Mouse (Mus musculus): ENCODE measurements around the gene Neurog2.

Gene Neurog2

DNA sequence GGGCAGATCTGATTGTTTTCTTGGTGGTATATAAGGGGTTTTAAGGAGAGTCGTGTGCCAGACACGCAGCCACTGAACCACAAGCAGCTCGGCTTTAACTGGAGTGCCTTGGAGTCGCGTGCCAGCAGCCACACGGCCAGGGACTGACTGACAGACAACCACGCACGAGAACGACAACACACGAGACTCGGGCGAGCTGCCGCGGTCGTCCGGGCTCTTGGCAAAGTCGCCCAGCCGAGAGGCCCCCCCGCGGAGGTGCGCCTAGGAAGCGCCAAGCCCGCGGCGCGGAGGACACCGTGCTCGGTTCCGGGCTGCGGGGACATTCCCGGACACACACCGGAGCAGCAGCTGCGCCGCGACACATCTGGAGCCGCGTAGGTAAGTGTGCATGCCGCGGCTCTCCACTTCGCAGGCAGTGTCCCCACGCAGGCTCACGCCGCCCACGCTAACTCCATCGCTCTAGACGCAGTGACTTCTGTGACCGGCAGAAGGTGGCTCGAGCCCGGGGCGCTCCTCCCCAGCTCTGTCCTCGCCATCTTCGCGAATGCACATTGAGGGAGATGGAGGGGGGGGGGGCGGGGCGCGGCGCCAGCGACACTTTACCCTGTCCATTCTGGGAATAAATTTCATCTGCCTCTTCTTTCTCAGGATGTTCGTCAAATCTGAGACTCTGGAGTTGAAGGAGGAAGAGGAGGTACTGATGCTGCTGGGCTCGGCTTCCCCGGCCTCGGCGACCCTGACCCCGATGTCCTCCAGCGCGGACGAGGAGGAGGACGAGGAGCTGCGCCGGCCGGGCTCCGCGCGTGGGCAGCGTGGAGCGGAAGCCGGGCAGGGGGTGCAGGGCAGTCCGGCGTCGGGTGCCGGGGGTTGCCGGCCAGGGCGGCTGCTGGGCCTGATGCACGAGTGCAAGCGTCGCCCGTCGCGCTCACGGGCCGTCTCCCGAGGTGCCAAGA is at the start of gene Neurog2:
Neurog2 (plus strand) TSS at position 56 of the 953 bp plus-strand sequence.
- DNase-seq (ENCODE audit: low read depth, low spot score), result no peak

DNA sequence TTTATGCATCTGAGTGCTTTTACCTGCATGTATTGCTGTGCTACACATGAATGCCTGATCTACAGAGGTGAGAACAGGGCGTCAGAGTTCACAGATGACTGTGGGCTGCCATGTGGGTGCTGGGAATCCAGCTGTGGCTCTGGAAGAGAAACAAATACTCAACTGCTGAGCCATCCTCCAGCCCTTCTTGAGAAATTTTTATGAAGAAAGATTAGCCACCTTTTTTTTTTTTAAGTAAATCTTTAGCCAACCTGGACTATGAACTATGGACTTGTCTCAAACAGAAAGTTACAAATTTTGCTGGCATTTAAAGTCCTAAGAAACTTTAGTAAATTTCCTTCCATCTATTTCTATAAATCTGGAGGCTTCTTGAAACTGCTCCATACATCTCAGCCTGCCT is 35.8 kb upstream of the Neurog2 start:
- no peak for DNase-seq (ENCODE audit: low read depth, low spot score)

DNA sequence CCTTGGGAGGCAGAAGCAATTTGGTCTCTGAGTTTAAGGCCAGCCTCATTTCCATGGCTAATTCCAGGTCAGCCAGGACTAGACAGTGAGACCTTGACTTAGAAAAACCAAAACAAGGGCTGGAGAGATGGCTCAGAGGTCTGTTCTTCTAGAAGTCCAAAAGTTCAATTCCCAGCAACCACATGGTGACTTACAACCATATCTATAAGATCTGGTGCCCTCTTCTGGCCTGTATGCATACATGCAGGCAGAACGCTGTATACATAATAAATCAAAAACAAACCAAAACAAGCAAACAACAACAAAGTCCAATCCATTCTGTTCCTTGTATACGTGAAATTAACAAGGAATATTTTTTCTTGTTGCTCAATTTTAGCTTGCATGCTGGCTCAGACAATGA is 24.8 kb upstream of the Neurog2 start:
- no peak for DNase-seq (ENCODE audit: low read depth, low spot score)

DNA sequence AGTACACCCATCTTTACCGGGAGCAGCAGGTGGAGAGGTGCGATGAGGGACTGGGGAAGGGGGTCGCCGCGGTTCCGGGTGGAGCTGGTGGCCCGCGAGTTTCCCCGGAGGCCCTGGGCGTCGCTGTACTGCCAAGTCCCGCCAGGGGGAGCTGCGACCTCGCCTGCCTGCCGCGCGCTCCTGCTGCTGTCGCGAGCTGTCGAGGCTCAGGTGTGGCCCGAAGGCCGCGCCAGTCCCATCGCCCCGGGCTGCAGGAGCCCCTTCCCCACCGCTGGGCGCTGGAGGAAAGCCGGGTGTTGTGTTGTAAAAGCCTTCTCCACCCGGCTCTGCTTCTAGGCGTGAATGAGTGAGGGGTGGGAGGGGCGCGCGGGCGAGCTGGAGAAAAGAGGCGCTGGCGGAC is 7.6 kb upstream of the Neurog2 start:
- peak; percentile 10 for DNase-seq (ENCODE audit: low read depth, low spot score)

DNA sequence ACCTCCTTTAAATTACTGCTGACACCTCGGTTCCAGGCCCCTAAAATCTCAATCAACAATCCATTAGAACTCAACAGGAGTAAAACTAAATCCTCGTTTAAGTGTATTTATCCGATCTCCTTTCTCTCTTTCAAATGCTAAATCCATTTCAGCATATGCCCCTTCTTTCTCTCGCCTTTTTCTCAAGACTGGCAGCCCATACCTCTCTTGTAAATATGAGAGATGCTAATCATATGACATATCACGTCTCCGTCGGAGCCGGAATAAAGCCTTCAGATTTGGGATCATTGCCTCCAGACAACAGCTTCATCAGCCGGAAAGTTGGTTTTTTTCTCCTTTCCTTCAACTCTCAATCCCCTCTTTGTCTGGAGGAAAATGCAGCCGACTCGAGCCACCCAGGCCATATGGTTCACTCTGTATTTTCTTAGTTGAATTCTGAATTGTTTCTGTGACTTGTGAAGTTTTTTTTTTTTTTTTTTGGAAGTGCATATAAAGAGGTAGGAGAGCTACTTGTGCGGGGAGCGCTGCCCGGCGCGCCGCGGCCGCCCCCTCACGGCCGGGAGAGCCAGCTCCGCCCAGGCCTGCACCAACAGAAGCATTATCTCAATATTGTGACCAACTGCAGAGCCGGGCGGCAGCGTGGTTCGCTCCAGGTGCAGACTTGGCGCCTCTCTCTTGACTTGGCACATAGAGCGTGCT is 7.1 kb upstream of the Neurog2 start:
- DNase-seq (ENCODE audit: low read depth, low spot score), result no peak

DNA sequence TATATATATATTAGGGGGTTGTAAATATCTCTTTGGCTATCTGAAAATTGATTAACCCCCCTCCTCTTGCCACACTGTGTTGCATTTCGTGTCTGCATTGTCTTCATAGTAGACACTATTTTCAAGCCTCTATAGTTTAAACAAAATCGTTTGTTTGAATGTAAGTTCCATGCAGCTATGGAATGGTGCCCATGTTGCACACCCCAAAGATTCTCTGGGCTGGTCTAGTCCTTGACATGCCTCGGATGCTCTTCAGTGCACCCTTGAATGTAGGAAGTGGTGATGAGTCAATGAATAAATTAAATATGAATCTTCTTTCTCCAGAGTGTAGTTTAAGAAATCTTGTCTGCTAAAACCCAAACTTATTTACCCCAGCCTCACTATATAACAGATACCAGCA is 6.4 kb upstream of the Neurog2 start:
- no peak for DNase-seq (ENCODE audit: low read depth, low spot score)

DNA sequence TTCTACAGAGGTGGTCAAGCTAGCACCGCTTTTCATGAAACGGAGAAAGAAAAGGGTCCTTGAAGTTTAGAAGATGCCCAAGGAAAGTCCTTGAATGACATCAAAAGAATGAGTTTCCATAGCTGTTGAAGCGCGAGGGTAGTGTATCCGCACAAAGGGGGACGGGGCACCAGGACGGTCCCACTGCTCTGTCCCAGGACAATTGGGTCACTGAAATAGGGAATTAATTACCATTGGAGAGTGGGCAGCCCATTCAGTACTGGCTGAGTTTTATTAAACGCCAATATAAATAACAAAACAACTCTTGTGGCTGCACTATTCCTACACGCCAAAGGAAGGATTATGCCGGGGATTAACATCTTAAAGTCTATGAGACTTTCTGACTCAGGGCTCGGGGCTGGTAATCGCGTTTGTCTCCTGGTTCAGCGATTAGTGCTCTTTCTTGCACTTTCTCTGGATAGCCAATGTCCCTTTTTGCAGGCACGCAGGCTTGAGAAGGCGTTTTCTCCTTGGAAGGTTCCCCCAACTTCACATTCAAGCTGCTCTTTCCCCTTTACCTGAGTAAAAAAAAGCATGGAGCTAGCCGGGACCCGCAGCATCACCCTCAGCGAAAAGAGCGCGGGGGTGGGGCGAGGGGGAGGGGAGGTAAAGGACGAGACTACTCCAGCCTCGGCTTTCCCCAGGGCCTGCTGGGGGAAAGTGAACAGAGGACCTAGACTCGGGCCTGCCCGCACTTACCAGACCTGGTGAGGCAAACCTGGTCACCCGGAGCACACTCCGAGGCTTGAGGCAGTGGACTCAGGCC is 5.6 kb upstream of the Neurog2 start:
- DNase-seq (ENCODE audit: low read depth, low spot score), result no peak

DNA sequence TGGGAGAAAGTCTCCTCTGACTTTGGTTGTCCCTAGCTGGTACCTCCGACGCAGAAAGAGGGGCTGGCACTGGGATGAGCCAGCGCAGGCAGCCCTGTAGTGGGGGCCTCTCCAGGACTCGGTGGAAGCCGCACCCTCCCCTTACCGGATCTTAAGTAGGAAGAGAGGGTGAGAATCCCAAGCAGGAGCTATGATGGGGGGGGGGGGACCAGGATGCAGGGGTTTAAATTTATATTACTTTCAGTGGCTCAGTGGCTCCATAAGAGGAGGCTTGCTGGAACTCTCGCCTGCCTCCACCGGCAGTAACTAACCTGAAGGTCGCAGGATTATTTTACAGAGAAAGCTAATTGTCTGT is 5.0 kb upstream of the Neurog2 start:
- no peak for DNase-seq (ENCODE audit: low read depth, low spot score)

DNA sequence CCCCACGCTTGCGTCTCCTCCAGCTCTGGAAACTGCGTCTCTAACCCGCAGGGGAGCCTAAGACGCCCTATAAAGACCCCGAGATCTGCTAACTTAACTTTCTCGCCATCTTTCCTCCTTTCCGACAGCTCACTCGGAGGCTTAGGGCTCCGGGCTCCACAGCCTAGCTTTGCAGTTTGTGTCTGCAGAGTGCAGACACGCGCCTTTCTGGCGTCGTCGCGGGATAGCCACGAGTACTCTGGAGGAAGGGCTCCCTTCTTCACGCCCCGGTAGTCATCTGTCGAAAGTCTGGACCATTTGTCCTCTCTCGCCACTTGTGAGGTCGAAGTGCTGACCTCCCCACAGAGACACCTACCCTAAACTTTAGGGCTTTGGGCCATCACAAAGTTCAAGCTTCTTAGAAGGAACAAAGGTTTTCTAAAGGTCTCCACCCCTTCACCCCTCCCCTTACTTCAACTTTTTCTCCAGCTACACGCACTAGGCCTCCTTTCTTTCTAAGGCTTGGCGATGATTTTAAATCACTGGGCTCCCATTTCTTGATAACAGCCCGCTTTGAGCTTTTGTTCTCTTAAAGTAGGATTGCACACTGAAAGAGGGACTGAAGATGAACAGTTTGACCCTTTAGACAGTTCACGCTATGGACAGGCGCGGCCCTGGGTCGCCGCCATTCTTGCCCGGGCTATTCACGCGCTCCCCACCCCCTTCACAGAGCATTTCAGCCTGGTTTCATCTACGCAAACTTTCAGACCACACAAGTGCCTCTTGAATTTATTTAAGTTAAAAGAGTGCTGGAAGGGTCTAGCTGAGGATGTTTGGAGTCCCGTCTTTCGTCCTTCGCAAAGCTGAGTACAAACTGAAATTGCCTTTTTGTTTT is 4.4 kb upstream of the Neurog2 start:
- no peak for DNase-seq (ENCODE audit: low read depth, low spot score)

DNA sequence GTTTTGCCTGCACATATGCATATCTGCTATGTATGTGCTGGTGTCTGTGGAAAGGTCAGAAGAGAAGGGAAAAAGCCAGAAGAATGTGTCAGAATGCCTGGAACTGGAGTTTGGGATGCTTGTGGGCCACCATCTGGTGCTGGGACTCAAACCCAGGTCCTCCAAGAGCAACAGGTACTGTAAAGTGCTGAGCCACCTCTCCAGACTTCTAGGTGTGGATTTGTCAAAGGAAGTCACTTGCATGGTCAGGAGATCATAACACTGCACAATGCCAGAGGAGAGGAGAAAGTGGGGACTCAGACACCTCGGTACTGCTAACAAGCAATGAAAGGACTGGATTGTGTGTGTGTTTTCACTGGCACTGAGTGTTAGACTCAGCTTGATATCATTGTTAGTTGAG is 2.7 kb upstream of the Neurog2 start:
- no peak for DNase-seq (ENCODE audit: low read depth, low spot score)

DNA sequence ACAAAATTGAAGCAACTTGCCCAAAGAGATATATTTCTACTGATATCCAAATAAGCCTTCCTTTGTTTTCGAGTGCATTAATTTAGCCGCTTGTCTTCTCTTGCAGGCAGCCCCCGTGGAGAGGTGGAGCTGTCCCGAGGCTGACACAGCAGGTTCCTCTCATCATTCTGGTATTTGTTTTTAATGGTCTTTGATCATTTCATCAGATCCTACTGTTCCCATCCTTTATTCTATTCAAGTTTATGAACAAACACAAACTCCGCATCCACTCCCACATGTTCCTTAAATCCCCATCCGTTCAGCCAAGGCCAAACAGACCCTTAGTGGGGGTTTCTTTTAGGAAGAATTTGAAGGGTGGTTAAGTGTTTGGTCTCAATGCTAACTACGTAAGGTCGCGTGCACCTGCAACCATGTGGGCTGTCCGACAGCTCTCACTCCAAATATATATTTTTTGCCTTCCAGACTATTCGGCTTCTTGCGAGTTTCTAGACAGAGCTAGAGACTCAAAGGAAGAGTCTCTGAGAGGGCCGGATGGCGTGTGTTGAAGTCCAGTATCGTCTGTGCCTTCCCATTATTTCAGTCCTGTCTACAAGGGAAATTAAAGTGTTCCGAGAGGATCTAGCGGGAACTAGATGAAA is 2.1 kb upstream of the Neurog2 start:
- no peak for DNase-seq (ENCODE audit: low read depth, low spot score)

DNA sequence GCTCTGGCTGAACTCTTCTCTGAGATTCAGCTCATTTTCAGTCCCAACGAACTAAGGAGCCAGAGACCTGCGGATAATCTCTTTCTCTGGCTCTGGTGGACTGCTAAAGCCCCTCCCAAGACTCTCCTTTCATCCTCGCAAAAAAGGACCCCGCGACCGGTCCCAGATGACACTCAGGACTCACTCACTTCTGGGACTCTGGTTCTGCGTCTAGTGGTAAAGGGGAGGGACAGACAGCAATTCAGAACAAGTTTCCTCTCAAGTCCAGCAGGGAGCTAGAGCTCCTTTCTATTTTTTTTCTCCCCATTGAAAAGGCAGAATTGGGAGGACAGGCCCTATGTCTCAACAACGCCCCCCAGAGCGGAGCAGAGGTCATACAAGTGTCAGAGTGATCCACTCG is 1.4 kb upstream of the Neurog2 start:
- no peak for DNase-seq (ENCODE audit: low read depth, low spot score)

DNA sequence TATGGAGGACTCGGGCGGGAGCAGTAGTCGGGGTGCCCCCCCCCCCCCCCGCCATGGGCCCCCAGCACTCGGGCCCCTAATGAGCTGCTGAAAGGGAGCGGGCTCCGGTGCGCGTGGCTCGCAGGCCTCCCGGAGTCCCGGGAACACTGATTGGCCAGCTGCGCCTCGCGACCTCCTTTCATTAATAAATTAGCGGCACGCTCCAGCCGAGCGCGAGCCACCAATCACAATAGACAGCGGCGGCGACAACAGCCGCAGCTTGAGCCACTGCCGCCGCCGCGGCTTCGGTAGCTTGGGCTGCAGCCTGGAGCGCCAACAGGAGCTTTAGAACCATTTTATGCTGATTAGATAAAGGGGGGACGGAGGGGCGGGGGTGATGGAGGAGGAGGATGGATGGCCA is 404 bp upstream of the Neurog2 start:
- no peak for DNase-seq (ENCODE audit: low read depth, low spot score)

DNA sequence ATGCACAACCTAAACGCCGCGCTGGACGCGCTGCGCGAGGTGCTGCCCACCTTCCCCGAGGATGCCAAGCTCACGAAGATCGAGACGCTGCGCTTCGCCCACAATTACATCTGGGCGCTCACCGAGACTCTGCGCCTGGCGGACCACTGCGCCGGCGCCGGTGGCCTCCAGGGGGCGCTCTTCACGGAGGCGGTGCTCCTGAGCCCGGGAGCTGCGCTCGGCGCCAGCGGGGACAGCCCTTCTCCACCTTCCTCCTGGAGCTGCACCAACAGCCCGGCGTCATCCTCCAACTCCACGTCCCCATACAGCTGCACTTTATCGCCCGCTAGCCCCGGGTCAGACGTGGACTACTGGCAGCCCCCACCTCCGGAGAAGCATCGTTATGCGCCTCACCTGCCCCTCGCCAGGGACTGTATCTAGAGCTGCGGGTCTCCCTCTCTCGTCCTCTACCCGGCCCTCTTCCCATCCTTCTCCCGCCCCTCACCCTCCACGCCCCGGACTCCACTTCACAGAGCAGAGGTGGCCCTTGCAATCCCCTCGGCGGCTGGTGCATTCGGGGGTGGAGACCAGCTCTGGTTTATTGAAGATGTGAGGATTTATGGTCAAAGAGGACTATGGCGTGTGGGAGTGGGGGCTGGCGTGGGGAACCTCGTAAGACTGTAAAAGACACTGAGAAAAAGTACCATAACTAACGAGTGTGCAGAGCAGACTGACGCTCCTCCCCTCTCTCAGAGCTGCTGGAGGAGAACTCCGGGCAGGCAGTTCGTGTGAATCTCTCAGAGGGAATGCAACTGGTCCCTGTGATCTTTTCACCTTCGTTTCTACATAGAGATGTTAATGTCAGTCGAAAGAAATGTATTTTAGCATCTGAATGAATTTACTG is 1.4 kb downstream of the Neurog2 start:
- peak; percentile 29 for DNase-seq (ENCODE audit: low read depth, low spot score)

DNA sequence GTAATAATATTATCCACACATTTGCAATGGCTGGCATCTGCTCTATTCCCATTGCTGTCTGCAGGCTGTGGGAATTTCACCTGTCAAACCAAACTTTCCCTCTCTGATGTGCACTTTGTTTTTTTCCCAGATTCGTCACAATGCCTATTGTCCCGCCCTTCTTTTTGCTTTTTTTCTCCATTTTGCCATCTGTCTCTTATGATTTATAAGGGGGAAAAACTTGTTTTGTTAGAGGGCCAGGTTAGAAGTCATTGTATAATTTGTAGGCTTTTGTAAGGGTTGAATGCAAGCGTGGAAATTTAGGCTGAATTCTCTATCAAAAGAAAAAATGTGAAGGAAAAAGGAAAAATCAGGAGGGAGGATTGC is 2.0 kb downstream of the Neurog2 start:
- DNase-seq (ENCODE audit: low read depth, low spot score), result no peak

DNA sequence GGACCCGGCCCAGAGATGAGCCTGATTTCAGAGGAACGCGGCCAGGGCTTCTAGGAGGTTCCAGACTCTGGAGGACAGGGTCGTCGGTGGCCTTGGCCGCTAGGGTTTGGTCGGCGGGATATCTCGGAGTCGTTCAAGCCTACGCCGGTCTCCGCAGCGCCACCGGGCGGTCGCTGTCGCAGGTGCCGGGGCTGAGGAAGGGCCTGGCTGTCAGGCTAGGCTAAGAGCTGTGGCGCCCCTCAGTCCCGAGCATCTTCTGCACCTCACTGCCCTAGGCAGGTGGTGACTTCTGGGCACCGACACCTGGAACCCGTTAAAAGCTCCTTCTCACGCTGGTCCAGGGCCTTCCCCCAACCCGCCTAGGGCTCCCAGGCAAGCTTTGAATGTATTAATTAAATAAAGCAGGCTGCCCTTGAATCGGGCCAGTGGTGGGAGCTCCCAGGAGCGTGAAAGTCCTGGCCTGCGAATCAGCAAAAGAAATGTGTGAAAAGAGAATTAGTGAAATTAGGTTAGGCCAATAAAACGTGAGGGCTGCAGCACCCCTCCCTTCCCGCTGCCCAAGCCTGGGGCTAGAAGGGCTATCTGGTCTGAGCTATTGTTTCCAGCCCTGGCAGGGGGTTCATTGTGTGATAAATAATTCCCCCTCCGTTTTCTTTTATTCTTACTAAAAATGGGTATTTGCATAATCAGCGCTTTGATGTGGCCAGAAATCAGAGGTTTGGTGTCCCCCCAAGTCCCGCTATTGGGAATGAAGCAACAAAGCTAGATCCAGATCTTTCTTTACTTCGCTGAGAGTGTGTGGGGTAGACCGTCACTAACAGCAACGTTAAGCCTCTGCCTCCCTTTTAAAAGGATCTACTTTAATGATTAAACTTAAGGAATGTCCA is 7.2 kb downstream of the Neurog2 start:
- DNase-seq (ENCODE audit: low read depth, low spot score), result no peak

DNA sequence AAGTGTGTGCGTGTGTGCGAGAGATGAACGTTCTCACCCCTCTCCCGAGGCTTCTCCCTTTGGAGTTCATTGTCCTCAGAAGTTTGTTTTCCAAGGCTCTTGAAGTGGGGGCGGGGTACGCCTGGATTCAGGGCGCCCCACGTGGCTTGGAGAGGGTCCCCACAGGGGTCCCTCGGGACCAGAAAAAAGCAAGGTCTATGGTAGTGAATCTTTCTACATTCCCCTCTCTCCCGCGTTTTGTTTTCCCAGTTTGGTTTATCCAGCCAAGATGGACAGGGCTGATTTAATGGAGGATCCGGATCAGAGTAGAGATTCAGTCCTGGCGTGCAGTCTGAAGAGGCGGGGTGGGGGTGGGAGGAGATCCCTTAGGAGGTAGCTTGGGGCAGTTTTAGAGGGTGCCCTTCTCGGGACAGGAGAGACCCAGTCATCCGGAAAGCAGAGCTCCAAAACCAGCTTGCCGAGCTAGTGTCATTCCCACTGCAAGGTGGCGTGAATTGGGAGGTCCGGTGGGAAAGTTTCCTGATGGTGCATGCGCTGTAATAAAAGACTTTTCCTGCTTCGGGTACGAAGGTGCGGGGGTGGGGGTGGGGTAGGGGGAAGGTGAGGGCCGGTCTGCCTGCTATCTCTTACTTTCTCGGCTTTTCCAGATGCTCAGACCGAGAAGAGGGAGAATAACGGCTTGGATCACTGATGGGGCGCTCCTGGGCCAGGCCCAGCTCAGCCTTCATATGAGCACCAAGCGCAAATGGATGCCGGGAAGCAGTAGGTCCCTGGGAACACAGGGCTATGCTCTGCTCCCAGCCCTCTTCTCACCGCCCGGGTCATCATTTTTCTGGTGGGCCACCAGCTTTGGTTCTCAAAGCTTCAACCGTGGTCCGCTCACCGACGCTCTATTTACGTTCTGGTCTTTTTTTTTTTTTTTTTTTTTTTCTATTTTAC is 8.1 kb downstream of the Neurog2 start:
- no peak for DNase-seq (ENCODE audit: low read depth, low spot score)

DNA sequence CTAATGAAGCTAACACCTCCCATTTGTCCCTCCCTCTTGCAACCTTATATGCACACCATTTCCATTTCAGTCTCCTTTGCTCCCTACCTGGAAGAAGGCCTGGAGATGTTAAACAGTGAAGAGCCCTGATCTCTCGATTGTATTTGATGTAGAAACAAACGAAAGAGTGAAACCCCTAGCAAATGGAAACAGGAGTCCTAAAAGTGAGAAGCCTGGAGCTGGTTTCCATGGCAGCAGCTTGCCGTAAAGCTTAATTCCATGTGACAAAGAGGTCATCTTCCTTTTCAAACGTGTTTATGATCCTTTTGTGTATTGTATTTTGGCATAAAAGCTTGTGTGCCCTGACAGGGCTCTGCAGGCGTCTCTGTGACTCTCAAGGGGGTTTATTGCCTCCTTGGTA is 9.3 kb downstream of the Neurog2 start:
- no peak for DNase-seq (ENCODE audit: low read depth, low spot score)

Measured in skeletal muscle tissue, adult 2 months (tissue).